Mouse (Mus musculus): Measurements from ENCODE around the gene Atp5g1. TPM values are rescaled to one million over a fixed set of nuclear protein-coding genes. Genes with fewer than 3 reads are reported as not detected.
"Not testable (repeated sequence)": the region's sequence is repeated elsewhere in the genome, so short reads cannot be mapped to it uniquely, and the experiment has no call there.

The Atp5g1 gene
- polyA plus RNA-seq (2014; fragmentation: Nextera tagmentation; extraction: Ambion mirVana), result 530 and 535 TPM in 2 replicates

GRCm38 (mm10) chr11:96075509-96076220, at the start of gene Atp5g1:
TSS of gene Atp5g1 (minus strand) at chr11:96075670.
- Histone ChIP-seq H3K36me3 (ENCODE audit: control insufficient read depth, insufficient read depth, low read length) (no peaks in the 10 kb centered on the region; the same call in 1 of the 2 replicates), H3K27me3 (ENCODE audit: control insufficient read depth, insufficient read depth, low read length) (no peaks in the 10 kb centered on the region), H3K4me1 (ENCODE audit: control insufficient read depth, insufficient read depth, low read length) (0 out of 2 replicates have a peak, but pooled peaks cover 4% of the 10 kb centered on the region), H3K9ac (ENCODE audit: low read length) (peak within 1 kb of the TSS; percentile 66), H3K4me2 (ENCODE audit: low read depth, severe bottlenecking) (peak within 1 kb of the TSS; percentile 78), H3K9me3 (ENCODE audit: control insufficient read depth, low read length) (no peaks in the 10 kb centered on the region), H3K27ac (replicated peaks; ENCODE audit: low read depth, low read length) (no peak within 1 kb of the TSS), H3K4me3 (ENCODE audit: low read depth, low read length) (peak within 1 kb of the TSS; percentile 74)
- peak; percentile 97 for DNase-seq (ENCODE audit: low spot score)
- peak; percentile 98 for ATAC-seq (ENCODE audit: insufficient number of reproducible peaks, low FRiP score, low TSS enrichment, low read depth)
- under 1% methylated on average over 37 of the region's 37 CpGs for WGBS

- peak overlapping the region; percentile 28 for H3K4me3 ChIP-seq (ENCODE audit: low read depth, low read length)
- no peak overlapping the region for H3K9ac ChIP-seq (ENCODE audit: low read length)
- no peaks in the 10 kb centered on the region for H3K9me3 ChIP-seq (ENCODE audit: control insufficient read depth, low read length)
- ATAC-seq (ENCODE audit: insufficient number of reproducible peaks, low FRiP score, low TSS enrichment, low read depth), result peak; percentile 47; the same call in 1 of the 2 replicates
- H3K36me3 ChIP-seq (ENCODE audit: control insufficient read depth, insufficient read depth, low read length), result no peaks in the 10 kb centered on the region
- H3K4me2 ChIP-seq (ENCODE audit: low read depth, severe bottlenecking), result peak overlapping the region; percentile 46
- no peaks in the 10 kb centered on the region for H3K4me1 ChIP-seq (ENCODE audit: control insufficient read depth, insufficient read depth, low read length)
- peak; percentile 59 for DNase-seq (ENCODE audit: low spot score)
- no peak overlapping the region for H3K27ac ChIP-seq (replicated peaks; ENCODE audit: low read depth, low read length)
- 3% methylated on average over 45 of the region's 45 CpGs for WGBS
- peaks cover 34% of the 10 kb centered on the region for H3K27me3 ChIP-seq (ENCODE audit: control insufficient read depth, insufficient read depth, low read length)
These were observed 48.8 kb upstream of the Atp5g1 start for GRCm38 (mm10) chr11:96124052-96124914.

GRCm38 (mm10) chr11:96122806-96123205, 47.3 kb upstream of the Atp5g1 start:
- H3K4me3 ChIP-seq (ENCODE audit: low read depth, low read length); H3K36me3 ChIP-seq (ENCODE audit: control insufficient read depth, insufficient read depth, low read length); ATAC-seq (ENCODE audit: insufficient number of reproducible peaks, low FRiP score, low TSS enrichment, low read depth); H3K4me2 ChIP-seq (ENCODE audit: low read depth, severe bottlenecking); DNase-seq (ENCODE audit: low spot score); H3K9me3 ChIP-seq (ENCODE audit: control insufficient read depth, low read length); H3K9ac ChIP-seq (ENCODE audit: low read length); H3K27ac ChIP-seq (replicated peaks; ENCODE audit: low read depth, low read length); H3K4me1 ChIP-seq (ENCODE audit: control insufficient read depth, insufficient read depth, low read length): not testable (repeated sequence)
- WGBS, result 80% methylated on average over 4 of the region's 4 CpGs
- H3K27me3 ChIP-seq (ENCODE audit: control insufficient read depth, insufficient read depth, low read length), result peaks cover 34% of the 10 kb centered on the region

DNA sequence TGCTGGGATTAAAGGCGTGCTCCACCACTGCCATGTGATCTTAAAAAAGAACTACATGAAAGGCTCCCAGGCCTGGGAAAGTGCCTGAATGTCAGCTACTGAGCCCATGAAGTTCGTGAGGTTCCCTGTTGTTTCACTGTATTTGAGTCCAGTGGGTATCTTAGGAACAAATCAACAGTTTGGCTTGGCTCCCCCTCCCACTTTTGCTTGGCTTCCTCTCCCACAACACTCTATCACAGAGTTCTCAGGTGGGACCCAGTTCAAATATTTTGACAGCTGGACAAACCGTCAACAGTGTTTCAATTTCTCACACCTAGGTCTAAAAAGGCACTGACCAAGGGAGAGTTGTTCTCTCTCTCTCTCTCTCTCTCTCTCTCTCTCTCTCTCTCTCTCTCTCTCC, 43.9 kb upstream of the Atp5g1 start:
- no peak overlapping the region for H3K9ac ChIP-seq (ENCODE audit: low read length)
- no peak overlapping the region for H3K4me3 ChIP-seq (ENCODE audit: low read depth, low read length)
- H3K36me3 ChIP-seq (ENCODE audit: control insufficient read depth, insufficient read depth, low read length), result no peaks in the 10 kb centered on the region
- 60% methylated on average over 3 of the region's 3 CpGs for WGBS
- no peak overlapping the region for H3K27ac ChIP-seq (replicated peaks; ENCODE audit: low read depth, low read length)
- ATAC-seq (ENCODE audit: insufficient number of reproducible peaks, low FRiP score, low TSS enrichment, low read depth) (no peak), DNase-seq (ENCODE audit: low spot score) (no peak)
- H3K9me3 ChIP-seq (ENCODE audit: control insufficient read depth, low read length), result no peaks in the 10 kb centered on the region
- H3K27me3 ChIP-seq (ENCODE audit: control insufficient read depth, insufficient read depth, low read length), result peaks cover 17% of the 10 kb centered on the region
- no peak overlapping the region for H3K4me2 ChIP-seq (ENCODE audit: low read depth, severe bottlenecking)
- no peaks in the 10 kb centered on the region for H3K4me1 ChIP-seq (ENCODE audit: control insufficient read depth, insufficient read depth, low read length)

DNA sequence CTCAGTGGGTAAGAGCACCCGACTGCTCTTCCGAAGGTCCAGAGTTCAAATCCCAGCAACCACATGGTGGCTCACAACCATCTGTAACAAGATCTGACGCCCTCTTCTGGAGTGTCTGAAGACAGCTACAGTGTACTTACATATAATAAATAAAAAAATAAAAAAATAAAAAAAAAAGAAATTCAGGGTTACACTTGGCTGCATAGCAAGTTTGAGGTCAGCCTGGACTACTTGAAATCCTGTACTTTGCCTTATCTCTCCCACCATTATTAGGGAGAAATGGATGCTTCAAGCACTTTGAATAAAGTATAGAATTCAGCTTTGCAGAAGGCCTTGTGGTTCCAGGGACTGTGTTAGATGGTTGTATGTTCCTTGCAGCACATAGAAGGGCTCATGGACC, 41.5 kb upstream of the Atp5g1 start:
- DNase-seq (ENCODE audit: low spot score); H3K4me3 ChIP-seq (ENCODE audit: low read depth, low read length); H3K36me3 ChIP-seq (ENCODE audit: control insufficient read depth, insufficient read depth, low read length); H3K27ac ChIP-seq (replicated peaks; ENCODE audit: low read depth, low read length); H3K4me2 ChIP-seq (ENCODE audit: low read depth, severe bottlenecking); H3K9me3 ChIP-seq (ENCODE audit: control insufficient read depth, low read length); ATAC-seq (ENCODE audit: insufficient number of reproducible peaks, low FRiP score, low TSS enrichment, low read depth); H3K4me1 ChIP-seq (ENCODE audit: control insufficient read depth, insufficient read depth, low read length); H3K9ac ChIP-seq (ENCODE audit: low read length); H3K27me3 ChIP-seq (ENCODE audit: control insufficient read depth, insufficient read depth, low read length): not testable (repeated sequence)
- 80% methylated on average over 3 of the region's 3 CpGs for WGBS

GRCm38 (mm10) chr11:96116116-96116515, 40.6 kb upstream of the Atp5g1 start:
- Histone ChIP-seq H3K4me1 (ENCODE audit: control insufficient read depth, insufficient read depth, low read length) (no peaks in the 10 kb centered on the region), H3K9me3 (ENCODE audit: control insufficient read depth, low read length) (no peaks in the 10 kb centered on the region), H3K27ac (replicated peaks; ENCODE audit: low read depth, low read length) (no peak overlapping the region), H3K27me3 (ENCODE audit: control insufficient read depth, insufficient read depth, low read length) (no peaks in the 10 kb centered on the region), H3K4me3 (ENCODE audit: low read depth, low read length) (no peak overlapping the region), H3K4me2 (ENCODE audit: low read depth, severe bottlenecking) (no peak overlapping the region), H3K9ac (ENCODE audit: low read length) (no peak overlapping the region), H3K36me3 (ENCODE audit: control insufficient read depth, insufficient read depth, low read length) (no peaks in the 10 kb centered on the region)
- DNase-seq (ENCODE audit: low spot score), result no peak
- 82% methylated on average over 3 of the region's 3 CpGs for WGBS
- no peak for ATAC-seq (ENCODE audit: insufficient number of reproducible peaks, low FRiP score, low TSS enrichment, low read depth)

DNA sequence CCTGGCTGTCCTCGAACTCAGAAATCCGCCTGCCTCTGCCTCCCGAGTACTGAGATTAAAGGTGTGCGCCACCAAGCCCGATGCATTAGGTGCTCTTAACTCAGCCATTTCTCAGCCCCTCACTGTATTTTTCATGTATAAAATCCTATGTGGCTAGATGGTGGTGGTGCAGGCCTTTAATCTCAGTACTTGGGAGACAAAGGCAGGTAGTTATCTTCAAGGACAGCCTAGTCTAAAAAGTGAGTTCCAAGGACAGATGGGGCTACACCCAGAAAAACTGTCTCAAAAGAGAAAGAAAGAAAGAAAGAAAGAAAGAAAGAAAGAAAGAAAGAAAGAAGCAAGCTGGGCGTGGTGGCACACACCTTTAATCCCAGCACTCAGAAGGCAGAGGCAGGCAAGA, 39.9 kb upstream of the Atp5g1 start:
- no peak overlapping the region for H3K9ac ChIP-seq (ENCODE audit: low read length)
- H3K27ac ChIP-seq (replicated peaks; ENCODE audit: low read depth, low read length), result no peak overlapping the region
- no peaks in the 10 kb centered on the region for H3K27me3 ChIP-seq (ENCODE audit: control insufficient read depth, insufficient read depth, low read length)
- no peak overlapping the region for H3K4me3 ChIP-seq (ENCODE audit: low read depth, low read length)
- ATAC-seq (ENCODE audit: insufficient number of reproducible peaks, low FRiP score, low TSS enrichment, low read depth) (no peak), DNase-seq (ENCODE audit: low spot score) (no peak)
- no peaks in the 10 kb centered on the region for H3K36me3 ChIP-seq (ENCODE audit: control insufficient read depth, insufficient read depth, low read length)
- no peaks in the 10 kb centered on the region for H3K9me3 ChIP-seq (ENCODE audit: control insufficient read depth, low read length)
- 92% methylated on average over 6 of the region's 6 CpGs for WGBS
- H3K4me1 ChIP-seq (ENCODE audit: control insufficient read depth, insufficient read depth, low read length), result no peaks in the 10 kb centered on the region
- H3K4me2 ChIP-seq (ENCODE audit: low read depth, severe bottlenecking), result no peak overlapping the region

DNA sequence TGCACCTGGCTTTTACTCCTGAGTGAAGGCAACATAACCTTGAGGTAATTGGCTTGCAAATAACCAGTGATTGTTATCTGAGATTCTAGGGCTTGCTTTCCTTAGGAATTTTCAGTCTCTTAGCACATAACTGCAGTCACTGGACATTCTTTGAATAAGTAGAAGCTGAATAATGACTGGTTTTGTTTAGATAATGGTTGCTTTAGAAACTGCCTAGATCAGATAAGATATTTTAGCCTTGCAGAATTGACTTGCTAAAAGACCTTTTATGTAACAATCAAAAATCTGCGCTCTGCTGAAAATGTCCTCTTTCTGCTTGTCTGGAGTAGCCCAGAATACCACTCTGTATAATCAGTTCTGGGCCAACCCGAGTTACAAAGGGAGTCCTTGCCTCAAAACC, 38.6 kb upstream of the Atp5g1 start:
- DNase-seq (ENCODE audit: low spot score), result no peak
- H3K36me3 ChIP-seq (ENCODE audit: control insufficient read depth, insufficient read depth, low read length), result no peaks in the 10 kb centered on the region
- 76% methylated on average over 2 of the region's 2 CpGs for WGBS
- H3K27ac ChIP-seq (replicated peaks; ENCODE audit: low read depth, low read length), result no peak overlapping the region
- no peaks in the 10 kb centered on the region for H3K27me3 ChIP-seq (ENCODE audit: control insufficient read depth, insufficient read depth, low read length)
- H3K4me2 ChIP-seq (ENCODE audit: low read depth, severe bottlenecking), result no peak overlapping the region
- ATAC-seq (ENCODE audit: insufficient number of reproducible peaks, low FRiP score, low TSS enrichment, low read depth), result no peak
- H3K4me1 ChIP-seq (ENCODE audit: control insufficient read depth, insufficient read depth, low read length), result no peaks in the 10 kb centered on the region
- H3K9me3 ChIP-seq (ENCODE audit: control insufficient read depth, low read length), result no peaks in the 10 kb centered on the region
- H3K9ac ChIP-seq (ENCODE audit: low read length), result no peak overlapping the region
- no peak overlapping the region for H3K4me3 ChIP-seq (ENCODE audit: low read depth, low read length)
